Mouse (Mus musculus) testis, adult 2 months (tissue): ENCODE results near the gene Sox5. TPM values are rescaled to one million over a fixed set of nuclear protein-coding genes. Genes with fewer than 3 reads are reported as not detected.

Experiments
- H3K27ac ChIP-seq: fragments of 200-500 bp; 2 replicates; pipeline ENCODE4 v1.5.1; 2012; ENCODE audit warnings: low read depth, low read length; ENCODE audit not compliant: control insufficient read depth, insufficient read depth
- H3K27me3 ChIP-seq: fragments of 200-500 bp; 2 replicates; pipeline ENCODE4 v1.6.1; 2012; ENCODE audit warnings: mild to moderate bottlenecking, low read length, moderate library complexity; ENCODE audit not compliant: control insufficient read depth, insufficient read depth
- H3K36me3 ChIP-seq: fragments of 200-500 bp; 2 replicates; pipeline ENCODE4 v1.6.1; 2012; ENCODE audit warnings: mild to moderate bottlenecking, low read length; ENCODE audit not compliant: control insufficient read depth, insufficient read depth
- H3K4me1 ChIP-seq: fragments of 200-500 bp; 2 replicates; pipeline ENCODE4 v1.6.1; 2012; ENCODE audit warnings: low read length; ENCODE audit not compliant: control insufficient read depth, insufficient read depth
- H3K4me3 ChIP-seq: fragments of 200-500 bp; 2 replicates; pipeline ENCODE4 v1.5.1; 2012; ENCODE audit warnings: low read depth, mild to moderate bottlenecking, low read length, moderate library complexity, mixed read lengths; ENCODE audit not compliant: control insufficient read depth
- CTCF ChIP-seq: fragments of 200-500 bp; IDR thresholded peaks from 2 replicates; pipeline ENCODE4 v1.5.1; 2012; ENCODE audit warnings: low read depth, mild to moderate bottlenecking, inconsistent platforms, low read length, moderate library complexity; ENCODE audit not compliant: control insufficient read depth, insufficient read depth, insufficient replicate concordance
- POLR2A ChIP-seq: fragments of 200-500 bp; IDR thresholded peaks from 2 replicates; pipeline ENCODE4 v1.6.1; 2012; ENCODE audit warnings: low read depth, mild to moderate bottlenecking, inconsistent platforms, low read length, moderate library complexity; ENCODE audit not compliant: control insufficient read depth
- polyA plus RNA-seq: library from polyadenylated mRNA; depleted of rRNA; stranded (reverse); fragments of >200 nt; gene quantifications from 2 replicates; pipeline ENCODE4 v1.2.3, GENCODE M21; 2012

Sox5 gene
- polyA plus RNA-seq, 1 experiment, result 148 TPM

DNA sequence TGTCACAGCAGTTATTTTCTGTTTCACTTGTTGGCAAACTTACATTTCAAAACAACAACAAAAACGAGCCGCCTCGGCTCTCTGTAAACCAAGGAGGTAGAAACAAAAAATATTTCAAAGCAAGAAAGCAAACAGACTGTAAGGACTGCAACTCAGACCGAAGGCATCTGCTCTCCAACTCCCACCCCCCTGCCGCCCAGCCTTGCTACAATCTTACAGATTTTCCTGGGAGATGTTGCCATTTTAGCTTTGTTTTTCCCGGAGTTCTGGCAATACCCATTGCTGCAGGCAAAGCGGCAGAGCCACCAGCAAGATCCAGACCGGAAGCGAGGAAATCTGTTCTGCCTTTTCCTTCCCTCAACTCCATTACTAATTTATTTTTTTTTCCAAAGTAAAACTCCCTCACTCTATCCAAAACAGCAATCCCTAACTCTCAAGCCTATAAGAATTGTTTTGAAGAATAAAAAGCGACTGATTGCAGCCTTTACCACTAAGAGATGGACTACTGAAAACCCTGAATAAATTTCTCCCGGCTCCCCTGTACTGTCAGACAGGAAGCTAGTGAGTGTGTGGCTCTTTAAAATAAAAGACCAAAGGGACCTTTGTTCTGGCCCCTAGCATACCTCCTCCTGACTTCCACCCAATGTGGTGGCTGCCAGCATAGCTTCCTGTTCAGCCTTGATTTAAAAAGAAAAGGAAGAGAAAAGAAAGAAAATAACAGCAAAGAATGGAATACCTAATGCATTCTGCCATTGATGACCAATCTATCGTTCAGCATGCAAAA is 600.5 kb downstream of the Sox5 start:
- Histone ChIP-seq H3K4me1 (no peaks in the 10 kb centered on the region), H3K36me3 (no peaks in the 10 kb centered on the region), H3K27me3 (no peaks in the 10 kb centered on the region), H3K27ac (peak overlapping the region; percentile 32; the same call in 1 of the 2 replicates), H3K4me3 (peak overlapping the region; percentile 22)
- TF ChIP-seq POLR2A, result peak; percentile 28; the same call in 1 of the 2 replicates
- no peak for TF ChIP-seq CTCF

DNA sequence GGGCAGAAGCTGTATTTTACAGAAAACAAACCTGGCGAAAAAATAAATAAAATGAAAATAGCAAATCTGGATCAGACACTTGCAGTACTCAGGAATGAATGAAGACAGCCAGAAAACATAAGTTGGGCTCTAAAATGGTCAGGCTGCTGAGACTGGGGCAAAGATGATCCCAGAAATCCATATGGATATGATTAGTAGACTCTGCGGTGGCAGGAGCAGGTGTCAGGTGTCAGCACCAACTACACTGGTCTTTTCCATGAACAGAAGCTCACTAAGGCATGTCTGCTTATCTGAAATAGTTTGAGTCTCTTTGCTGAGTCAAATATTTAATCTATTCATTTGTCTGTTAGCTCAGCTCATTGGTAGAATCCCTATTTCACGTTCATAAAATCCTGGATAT is 602.7 kb downstream of the Sox5 start:
- H3K36me3 ChIP-seq, result no peaks in the 10 kb centered on the region
- H3K27me3 ChIP-seq, result no peaks in the 10 kb centered on the region
- H3K4me1 ChIP-seq, result no peaks in the 10 kb centered on the region
- TF ChIP-seq POLR2A (no peak), CTCF (no peak)
- H3K27ac ChIP-seq, result no peak overlapping the region
- no peak overlapping the region for H3K4me3 ChIP-seq

DNA sequence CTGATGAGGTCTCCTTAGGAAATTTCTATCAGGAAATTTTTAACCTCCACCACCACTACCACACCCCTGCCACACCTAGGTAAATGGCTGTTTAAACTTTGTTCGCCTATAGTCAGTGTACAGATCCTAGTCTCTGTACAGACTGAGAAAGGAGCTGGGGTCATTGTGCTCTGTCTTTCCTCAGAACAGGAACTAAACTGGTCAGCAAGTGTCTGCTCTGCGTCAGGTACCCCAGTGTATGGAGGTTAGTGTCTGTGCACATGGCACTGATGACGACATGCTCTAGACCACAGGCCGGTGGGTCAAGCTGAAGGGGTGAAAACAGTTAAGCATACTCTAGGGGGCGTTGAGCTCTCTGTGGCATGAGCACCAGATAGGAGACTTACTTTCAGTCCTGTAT is 605.1 kb downstream of the Sox5 start:
- no peaks in the 10 kb centered on the region for H3K36me3 ChIP-seq
- H3K27ac ChIP-seq, result no peak overlapping the region
- no peaks in the 10 kb centered on the region for H3K27me3 ChIP-seq
- no peaks in the 10 kb centered on the region for H3K4me1 ChIP-seq
- TF ChIP-seq CTCF (no peak), POLR2A (no peak)
- H3K4me3 ChIP-seq, result no peak overlapping the region

DNA sequence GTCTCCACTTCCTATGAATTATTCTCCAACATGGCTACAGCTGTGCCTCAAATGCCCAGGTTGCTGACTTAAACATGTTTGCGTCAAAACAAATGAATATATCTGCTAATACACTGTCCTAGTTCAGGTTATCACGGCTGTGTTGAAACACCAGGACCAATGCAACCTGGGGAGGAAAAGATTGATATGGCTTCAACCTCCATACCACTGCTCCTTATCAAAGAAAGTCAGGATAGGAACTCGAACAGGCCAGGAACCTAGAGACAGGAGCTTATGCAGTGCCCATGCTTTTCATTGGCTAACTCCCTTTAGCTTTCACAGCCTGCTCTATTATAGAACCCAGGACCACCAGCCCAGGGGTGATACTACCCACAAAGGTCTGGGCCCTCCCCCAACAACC is 606.2 kb downstream of the Sox5 start:
- TF ChIP-seq CTCF, result no peak
- no peak for TF ChIP-seq POLR2A
- Histone ChIP-seq H3K4me3 (no peak overlapping the region), H3K36me3 (no peaks in the 10 kb centered on the region), H3K27me3 (no peaks in the 10 kb centered on the region), H3K4me1 (no peaks in the 10 kb centered on the region), H3K27ac (no peak overlapping the region)

DNA sequence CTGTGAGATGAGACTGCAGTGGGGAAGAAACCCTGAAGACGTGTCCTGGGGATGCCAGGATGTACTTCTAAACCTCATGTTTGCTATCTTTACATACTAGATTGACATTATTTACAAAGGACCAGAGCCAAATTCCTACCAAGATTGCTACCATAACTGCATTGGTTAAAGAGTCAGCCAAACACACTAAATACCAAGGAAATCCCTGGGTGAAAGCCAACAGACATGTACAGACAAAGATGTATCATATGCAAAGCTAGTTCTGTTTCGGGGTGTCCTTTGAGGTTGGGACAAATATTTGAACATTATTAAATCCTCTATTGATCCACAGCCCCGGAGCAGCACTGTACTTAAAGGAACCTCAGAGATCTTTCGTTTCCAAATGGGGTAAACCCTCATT is 611.2 kb downstream of the Sox5 start:
- no peaks in the 10 kb centered on the region for H3K4me1 ChIP-seq
- H3K4me3 ChIP-seq, result no peak overlapping the region
- H3K27ac ChIP-seq, result no peak overlapping the region
- H3K36me3 ChIP-seq, result no peaks in the 10 kb centered on the region
- H3K27me3 ChIP-seq, result no peaks in the 10 kb centered on the region
- TF ChIP-seq POLR2A (no peak), CTCF (no peak)

DNA sequence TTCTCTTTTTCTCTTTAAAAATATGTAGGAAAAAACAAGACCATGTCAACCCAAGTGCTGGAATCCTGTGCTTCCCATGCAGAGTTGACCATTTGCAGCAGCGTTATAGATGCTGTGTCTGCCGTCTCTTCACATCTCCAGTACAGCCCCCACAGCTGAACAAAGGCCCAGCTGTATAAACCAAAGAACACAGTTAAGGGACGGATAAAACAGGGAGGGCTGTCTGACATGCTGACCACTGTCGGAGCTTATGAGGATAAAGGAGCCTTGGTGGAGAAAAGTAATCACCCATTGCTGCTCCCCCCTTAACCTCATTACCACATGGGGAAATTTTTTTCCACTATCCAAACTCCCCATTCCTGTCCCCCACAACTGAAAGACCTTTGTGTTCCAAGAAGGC is 612.0 kb downstream of the Sox5 start:
- no peak overlapping the region for H3K27ac ChIP-seq
- H3K4me1 ChIP-seq, result no peaks in the 10 kb centered on the region

DNA sequence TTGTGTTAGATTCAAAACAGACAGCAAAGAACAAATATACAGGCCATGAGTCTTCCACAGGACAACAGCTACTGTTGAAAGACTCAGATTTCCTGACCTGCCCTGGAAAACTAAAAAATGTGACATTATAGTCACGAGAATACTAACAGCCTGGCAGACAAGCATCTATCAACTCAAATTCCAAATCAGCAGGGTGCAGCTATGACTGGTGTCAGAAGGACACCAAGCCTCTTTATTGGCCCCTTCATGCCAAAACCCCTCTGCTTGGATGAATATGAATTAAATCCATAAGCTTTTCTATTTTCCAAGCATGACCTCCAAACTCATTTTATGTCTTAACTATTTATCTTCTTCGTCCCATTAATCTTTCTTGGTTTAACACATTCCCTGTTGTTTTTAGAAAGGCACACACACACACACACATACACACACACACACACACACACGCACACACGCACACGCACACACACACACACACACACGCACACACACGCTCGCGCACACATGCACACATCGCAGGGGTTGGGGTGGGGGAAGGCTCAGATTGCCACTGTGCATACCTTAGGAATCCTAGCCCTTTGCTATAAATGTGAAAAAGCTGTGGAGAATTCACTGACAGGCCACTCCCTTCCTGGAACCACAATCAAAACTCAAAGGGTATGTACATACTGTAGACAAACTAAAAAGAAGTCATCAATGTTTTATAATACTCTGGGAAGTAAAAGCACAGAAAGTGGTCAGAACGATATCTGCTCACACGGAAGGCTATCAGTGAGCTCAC is 612.9 kb downstream of the Sox5 start:
- H3K27me3 ChIP-seq, result no peaks in the 10 kb centered on the region
- TF ChIP-seq POLR2A (no peak), CTCF (no peak)
- no peak overlapping the region for H3K27ac ChIP-seq
- no peak overlapping the region for H3K4me3 ChIP-seq
- no peaks in the 10 kb centered on the region for H3K4me1 ChIP-seq
- H3K36me3 ChIP-seq, result no peaks in the 10 kb centered on the region

More for the DNA sequence above, 612.0 kb downstream of the Sox5 start:
- no peaks in the 10 kb centered on the region for H3K36me3 ChIP-seq
- no peak overlapping the region for H3K4me3 ChIP-seq
- no peak for TF ChIP-seq CTCF
- no peak for TF ChIP-seq POLR2A
- no peaks in the 10 kb centered on the region for H3K27me3 ChIP-seq
